Mouse (Mus musculus) cerebellum, adult 18-20 months (tissue): ENCODE measurements around the gene Trpm1.
A peak's percentile ranks its signal among the peaks of the same experiment; 100 is the strongest.

Experiments
- DNase-seq, 2 experiments: peaks; one replicate each; pipeline ENCODE4 v3.0.0; 2021

The Trpm1 gene

DNA sequence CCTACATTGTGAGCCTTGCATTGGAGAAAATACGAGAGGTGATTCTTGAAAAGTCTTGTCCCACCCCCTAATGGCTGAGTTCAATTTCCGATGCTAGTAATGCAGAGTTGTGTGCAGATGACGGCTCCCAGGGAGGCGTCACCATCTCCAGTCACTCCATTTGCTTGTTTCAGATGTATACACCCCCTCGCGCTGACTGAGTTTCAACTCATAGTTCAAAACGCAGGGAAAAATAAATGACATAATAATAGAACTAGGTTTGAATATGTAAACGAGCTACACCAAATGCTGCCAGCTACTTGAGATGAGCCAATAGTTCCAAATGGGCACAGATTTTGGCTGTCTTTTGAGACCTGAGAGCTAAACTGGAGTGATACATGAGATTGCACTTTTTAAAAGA lies 84.1 kb downstream of the Trpm1 start:
- DNase-seq: no peak

DNA sequence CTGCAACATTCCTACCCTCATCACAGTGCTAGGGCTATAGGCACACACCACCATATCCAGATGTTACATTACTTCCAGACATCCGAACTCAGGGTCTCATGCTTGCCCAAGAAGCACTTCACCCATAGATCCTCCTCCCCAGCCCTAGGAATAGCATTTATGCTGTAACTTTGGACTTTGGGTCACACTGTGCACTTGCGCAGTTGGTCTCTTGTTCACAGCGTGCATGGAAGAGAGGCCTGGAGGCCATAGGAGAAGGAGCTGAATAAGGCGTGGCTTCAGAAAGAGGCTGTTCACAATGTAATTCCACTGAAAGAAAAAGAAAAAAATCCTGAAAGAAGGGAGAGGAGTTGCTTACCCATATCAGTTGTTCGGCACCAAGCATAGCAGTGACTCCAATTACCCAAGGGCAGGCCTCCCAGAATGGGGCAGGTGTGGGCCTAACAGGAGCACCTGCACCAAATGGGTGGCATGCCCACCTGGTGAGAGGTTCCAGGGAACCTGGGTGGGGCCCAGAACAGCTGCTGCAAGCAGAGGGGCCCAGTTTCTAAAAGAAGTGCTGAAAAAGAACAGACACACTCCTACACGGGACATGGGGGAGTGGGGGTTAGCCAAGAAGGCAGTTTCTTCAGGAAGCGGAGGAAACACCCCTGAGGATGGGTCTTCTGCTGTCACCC lies 84.9 kb downstream of the Trpm1 start:
- no peak for DNase-seq

DNA sequence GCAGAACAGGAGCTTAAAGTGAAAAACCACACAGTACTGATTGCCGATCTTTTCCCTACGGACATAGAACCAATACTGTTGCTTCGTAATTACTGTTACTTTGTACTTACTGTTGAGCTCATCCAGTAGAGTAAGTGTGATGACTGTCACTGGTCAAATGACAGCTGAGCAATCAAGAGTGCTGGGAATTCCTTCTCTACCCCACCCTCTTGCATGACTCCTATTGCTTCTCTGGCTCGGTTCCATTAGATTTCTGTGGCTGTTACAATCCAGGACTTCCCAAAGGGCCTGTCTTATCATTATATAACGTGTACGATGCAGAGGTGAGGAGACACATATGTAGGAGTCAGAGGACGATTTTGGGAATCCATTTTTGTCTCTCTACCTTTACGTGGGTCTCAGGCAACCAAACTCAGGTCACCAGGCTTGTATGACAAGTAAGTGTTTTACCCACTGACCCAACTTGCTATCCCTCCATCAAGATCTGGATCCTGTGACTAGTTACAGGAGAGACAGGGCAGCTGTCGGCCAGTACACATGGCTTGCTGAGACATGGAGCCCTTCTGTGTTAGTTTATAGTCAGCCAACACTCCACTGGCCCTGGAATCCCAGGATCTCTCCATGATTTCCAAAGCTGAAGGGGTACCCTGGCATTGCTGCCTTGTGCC lies 85.6 kb downstream of the Trpm1 start:
- no peak for DNase-seq

DNA sequence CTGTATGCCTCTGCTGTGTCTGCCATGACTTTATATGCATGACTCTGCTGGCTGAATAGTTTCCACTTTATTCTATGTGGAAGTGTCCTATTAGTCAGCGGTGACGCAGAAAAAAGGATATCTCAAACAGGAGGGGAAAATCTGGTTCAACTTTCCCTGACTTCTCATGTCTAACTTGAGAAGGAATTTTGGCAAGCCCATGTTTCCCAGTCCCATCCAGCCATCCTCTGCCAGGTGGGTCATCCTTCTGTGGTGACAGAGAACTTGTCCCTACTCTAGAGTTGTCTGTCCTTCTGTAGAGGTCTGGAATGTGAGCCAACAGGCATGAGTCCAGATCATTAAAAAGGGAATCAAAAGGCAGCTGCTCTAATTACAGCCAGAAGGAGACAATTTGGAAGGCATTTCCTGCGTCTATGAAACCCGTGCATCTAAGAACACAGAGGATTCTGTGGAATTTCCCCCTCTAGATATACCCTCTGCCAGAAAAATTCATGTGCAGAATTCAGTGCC lies 86.2 kb downstream of the Trpm1 start:
- DNase-seq: peak; percentile 5 to 16

DNA sequence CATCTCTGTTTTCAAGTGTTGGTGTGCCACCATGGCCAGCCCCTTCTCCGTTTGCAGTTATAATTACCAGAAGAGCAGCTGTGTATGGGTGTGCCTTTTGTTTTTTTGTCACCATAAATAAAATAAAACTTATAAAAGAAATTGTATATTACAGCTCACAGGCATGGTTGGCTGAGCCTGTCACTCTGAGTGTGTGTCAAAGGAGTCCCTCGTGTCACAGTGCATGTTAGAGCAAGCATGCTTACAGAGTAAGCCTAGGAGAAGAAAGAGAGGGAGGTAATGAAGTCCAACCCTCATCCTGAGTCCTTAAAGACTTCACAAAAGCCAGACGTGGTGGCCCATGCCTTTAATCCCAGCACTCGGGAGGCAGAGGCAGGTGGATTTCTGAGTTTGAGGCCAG lies 88.8 kb downstream of the Trpm1 start:
- no peak for DNase-seq

DNA sequence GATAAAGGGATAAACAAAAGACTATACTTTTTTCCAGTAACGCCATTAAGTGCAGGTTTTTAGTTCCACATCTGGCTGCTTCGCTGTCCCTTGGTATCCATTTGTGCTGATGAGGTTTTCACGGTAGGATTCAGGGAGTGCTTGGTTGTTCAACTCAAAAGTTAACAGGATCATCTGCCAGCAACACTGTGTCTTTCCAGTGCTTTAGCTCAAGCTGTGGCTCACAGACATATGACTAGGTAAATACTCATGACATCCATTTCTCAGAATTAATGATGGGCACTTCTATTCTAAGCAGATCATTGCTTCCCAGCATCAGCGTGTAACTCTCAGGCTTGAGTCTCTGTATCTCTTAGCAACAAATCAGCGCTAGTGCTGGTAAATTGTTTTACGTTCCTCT lies 90.7 kb downstream of the Trpm1 start:
- DNase-seq: no peak

DNA sequence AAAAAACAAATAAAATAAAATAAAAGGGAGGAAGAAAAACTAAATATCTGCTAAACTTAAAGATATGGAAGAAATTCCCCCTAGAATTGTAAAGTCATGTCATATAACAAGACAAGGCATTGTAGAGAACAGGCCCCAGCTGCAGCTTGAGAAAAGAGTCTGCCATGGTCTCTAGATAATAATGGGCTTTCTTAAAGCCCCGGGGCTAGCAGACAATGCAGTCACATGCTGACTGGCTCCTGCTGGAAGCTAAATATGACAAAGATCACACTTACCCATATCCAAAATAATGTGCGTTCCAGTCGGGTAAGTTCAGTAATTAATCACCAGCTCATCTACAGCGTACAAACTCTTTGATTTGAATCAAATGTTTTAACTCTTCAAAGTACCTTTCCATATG lies 93.1 kb downstream of the Trpm1 start:
- no peak for DNase-seq

DNA sequence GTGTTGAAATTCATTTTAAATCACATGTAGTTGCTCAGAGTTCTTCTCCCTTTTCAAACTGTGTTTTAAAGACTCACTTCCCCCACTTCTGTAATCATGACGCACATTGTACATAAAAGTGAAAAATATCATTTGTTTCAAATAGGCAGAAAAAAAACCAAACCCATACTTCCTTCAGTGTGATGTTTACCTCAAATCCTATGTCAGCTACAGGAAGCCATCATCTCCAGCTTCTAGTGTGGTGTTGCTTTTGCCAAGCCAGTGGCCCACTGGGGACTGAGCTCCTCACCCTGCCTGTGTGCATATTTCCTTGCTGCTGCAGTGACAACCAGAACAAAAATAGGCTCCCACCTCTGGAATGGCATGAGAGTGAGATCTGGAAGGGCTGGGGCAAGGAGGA lies 94.7 kb downstream of the Trpm1 start:
- DNase-seq: no peak

DNA sequence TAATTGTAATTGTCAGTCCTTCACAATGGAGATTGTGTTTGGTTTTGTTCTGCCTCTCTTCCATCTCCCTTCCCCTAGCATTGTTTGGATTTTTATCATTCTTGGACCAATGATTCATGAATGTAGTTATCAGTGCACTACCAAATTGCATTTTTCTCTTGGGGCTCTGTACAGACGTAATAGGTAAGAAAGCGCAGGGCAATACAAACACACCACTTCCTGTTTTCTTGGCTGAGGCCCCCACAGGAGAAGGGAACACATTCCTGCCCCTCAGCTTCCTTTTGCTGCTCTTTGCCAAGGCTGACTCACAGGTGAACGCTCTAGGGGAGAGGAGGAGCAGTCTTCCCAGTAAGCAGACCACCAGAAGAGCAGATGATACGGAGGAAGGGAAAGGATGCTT lies 96.1 kb downstream of the Trpm1 start:
- DNase-seq: no peak

DNA sequence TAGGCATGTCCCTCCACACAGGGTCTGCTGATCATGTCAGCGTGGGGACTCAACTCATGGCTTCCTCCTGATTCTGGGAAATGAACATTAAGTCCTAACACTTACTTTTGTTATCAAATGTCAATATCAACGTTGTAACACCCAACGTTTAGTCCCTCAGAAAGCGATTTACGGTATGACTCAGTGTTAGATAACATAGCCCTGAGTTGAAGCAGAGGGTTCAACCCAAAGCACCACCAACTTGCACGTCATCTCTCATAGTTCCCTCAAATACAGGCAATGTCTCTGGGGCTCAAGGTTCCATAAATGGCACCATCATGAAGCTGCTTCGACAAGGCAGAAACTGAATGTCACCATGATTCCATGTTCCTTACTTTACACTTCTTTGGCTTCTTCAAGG lies 96.8 kb downstream of the Trpm1 start:
- DNase-seq: no peak

DNA sequence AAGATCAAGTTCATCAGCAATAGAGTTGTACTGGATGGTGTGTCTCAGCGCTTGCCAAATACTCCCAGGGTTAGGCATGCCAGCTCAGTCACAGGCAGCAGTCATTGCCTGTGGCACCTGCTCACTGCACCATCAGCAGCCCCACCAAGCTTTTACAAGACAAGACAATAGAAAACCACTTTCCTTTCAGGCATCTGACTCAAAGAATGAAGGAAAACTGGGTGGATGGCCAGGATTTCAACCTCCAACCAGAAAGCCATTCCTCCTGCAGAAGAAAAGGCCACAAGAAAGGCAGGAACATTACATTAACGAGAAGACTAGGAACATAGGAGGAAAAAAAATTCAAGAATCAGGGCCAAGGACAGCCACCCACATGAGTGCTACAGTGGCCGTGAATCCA lies 100.1 kb downstream of the Trpm1 start:
- DNase-seq: no peak

DNA sequence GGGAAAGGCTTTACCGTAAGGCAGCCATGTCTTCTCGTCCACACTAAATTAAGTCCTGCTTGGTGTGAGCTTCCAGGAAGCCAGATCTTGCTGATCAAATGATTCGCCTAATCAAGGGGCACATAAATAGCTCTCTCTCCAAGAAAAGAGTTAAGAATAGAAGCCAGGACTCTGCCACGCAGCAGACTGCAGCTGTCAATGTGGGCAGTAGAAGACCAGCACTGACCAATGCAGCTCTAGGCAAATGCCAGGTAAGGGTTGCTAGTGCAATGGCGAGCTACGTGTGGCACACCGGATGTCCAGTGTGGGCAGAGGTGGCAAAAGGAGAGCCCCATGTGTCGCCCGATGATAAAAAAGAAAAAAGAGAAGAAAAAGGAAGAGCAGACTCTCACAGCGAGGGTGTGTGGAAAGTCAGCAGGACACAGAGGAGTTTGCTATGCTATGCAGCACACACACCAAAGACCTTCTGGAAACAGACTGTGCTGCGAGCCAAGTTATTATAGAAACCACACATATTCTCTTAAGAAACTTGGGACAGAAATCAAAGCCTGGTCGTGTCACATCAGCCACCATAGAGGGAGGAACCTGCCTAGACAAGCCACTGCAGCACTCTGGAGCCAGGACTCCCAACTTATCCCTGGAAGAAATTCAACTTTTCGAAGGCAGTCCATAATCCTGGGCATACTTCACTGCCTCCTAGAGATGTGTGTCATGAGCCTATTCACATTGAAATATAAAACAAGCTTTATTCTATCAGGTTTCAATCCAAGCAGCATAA lies 112.1 kb downstream of the Trpm1 start:
- no peak for DNase-seq

DNA sequence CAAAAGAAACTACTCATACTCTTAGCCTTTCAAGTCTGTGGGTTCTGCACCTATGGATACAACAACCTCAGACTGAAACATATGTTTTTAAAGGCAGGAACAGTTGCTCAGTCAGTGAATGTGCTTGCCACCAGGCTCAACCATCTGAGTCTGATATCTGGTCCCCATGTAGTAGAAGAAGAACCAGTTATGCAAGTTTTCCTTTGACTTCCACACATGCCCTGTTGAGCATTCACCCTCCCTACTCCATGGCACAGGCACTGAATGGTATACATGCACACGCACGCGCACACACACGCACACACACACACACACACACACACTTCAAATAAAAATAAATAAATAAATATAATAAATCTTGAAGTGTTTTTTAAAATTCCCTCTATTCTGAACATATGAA lies 113.0 kb downstream of the Trpm1 start:
- no peak for DNase-seq

DNA sequence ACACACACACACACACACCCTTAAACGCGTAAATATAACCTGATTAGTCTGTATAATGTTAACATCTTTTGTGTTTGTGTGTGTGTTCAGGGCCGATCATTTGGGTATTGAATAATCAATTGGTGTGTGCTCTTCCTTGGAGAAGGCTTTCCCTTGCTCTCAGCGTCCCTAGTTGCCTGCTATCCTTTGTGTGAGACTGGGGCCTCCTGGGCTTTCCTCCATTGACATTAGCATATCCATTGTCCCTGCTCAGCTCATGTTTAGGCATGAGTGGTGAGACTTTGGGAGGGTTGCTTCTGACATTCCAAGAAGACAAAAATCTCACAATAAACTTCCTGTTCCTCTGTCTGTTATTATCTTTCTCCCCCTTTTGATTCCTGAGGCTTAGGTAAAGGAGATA lies 118.3 kb downstream of the Trpm1 start:
- no peak for DNase-seq

DNA sequence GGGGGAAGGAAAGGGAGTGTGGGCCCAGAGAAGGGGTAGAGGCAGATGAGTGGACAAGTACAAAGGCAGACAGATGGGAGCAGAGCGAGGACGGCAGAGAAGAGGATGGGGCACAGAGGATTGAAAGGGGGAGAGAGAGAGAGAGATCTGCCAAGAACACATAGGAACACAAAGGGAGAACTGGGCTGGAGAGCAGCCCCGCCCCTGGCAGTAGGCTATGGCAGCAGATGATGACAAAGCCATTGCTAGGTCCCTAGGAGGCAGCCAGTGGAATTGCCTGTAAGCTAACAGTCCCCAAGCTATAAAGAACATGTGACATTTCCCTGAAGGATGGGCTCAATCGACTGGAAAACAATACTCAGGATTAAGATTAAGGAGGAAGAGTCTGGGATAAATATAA lies 121.9 kb downstream of the Trpm1 start:
- no peak for DNase-seq

DNA sequence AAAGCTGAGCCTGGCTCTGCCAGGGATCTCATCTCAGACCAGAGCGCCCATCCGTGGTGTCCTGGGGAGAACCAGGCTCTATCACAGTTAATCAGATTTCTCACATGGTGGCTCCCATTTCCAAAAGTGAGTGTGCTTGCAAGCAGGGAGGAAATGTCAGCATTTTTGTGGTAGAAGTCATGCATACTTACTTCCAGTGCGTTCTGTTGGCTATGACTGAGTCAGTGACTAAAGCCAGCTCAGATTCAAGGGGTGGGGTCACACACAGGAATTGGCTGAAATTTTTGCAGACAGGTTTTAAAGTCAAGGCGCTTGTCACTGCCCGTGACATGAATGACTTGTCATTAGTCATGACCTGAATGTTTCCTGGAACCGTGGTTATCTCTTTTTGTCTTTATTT lies 123.3 kb downstream of the Trpm1 start:
- DNase-seq: no peak

DNA sequence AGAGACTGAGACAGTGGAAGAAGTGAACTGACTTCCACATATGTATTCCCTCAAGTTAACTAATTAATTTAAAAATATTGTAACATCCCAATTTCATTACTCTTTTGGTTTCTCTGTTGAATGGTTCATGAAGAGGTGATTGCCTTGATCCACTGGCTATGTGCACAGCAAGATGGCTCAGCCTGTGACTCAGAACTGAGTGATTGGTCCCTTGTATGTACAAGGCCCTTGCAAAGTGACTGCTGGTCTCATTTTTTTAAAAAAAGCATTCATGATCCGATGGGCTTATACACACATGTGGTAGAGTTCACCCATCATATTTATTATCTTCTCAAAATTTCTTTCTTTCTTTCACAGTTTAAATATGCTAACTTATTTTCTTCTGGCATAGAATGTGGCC lies 124.9 kb downstream of the Trpm1 start:
- no peak for DNase-seq

DNA sequence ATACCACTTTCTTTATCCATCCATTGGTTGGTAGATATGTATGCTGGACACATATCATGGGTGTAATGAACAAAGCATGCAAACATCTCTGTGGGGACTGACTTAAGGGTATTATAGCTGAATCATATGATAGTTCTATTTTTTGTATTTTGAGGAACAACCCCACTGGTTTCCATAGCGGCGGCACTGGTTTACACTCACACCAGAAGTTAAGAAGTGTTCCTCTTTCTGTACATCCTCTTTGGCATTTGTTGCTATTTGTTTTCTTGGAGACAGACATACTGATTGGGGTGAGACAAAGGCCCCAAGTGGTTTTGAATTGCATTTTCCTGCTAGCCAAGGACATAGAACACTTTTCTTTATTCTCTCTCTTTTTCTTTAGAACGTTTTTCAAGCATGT lies 125.9 kb downstream of the Trpm1 start:
- DNase-seq: no peak

DNA sequence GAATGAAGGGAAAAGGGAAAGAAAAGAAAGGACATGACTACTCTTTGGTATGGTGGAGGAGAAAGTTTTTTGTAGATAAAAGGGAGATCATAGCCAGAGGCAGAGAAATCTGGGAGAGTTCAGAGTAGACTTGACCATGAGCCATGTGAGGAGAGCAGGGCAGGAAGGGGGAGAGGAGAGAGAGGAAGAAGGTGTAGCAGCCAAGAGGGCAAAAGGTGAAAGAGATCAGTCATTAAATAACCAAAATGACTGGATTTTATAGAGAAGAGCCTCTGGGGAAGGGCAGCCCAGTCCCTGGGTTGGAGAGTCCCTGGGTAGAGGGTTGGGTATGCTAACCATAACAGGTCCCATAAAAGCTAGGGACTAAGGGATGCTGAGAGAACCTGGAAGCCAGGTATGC lies 132.9 kb downstream of the Trpm1 start:
- DNase-seq: no peak

DNA sequence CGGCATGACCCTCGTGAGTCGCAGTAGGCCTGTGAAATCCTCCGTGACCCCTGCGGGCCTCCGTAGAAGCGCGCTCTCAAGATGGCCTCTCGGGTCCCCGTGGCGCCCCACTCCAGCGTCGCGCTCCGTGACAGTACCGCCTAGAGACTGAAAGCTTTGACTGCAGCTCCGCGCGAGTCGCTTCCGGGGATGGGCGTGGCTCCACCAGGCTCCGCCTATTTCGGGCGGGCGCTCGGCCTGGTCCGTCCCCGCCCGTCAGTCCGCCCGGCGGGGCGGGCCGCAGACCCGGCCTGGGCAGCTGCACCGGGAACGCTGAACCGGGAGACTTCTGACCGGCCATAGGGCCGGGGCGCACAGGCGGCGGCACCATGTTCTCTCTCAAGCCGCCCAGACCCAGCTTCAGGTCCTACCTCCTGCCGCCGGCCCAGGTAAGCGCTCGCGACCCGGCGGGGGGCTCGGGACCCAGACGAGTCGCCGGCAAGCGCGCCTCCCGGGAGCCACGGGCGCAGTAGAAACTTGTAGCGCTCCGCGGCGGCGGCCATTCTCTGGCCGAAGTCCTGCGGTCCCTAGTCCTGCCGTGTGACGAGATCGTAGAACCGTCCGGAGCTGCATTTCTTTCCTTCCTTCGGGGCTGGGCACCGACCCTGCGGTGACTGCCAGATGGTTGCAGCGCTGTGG lies 133.9 kb downstream of the Trpm1 start, which contains the start of gene Mtmr10:
Gene Mtmr10, plus strand, starts transcription at position 240 of the 678 bp plus-strand sequence.
- peak; percentile 94 to 97 for DNase-seq

DNA sequence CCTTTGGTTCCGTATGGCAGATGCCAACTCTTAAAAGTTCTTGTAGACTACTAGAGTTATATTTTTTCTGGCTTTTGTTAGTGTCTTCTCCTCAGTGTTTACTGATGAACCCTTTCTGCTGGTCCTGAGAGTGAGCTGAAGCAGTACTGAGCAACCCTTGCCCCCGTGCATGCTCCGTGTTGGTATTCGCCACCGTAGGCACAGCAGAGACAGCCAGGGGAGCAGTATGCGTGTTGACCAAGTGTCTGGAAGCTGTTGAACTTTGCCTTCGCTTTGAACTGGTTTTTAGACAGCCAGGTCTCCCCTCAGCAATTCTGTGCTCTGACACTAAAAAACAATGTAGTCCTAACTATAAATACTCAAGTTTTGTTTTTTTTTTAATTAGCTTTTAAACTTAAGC lies 135.8 kb downstream of the Trpm1 start:
- no peak for DNase-seq

DNA sequence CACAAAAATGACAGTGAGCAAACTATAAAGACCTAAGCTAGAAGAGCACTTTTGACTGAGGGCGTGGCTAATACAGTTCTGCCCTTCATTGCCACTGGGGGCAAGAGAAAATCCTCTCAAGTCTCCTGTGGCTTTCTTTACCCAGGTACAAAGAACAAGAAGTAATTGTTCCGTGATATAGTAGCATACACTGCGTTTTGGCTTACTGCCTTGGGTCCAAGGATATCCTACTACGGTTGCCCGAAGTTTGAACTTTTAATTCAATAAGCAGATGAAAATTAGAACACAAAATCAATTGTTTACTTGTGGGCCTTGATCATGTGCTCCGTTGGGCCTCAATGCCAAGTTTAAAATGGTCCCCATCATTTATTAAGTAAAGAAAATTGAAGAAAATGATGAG lies 136.8 kb downstream of the Trpm1 start:
- no peak for DNase-seq

DNA sequence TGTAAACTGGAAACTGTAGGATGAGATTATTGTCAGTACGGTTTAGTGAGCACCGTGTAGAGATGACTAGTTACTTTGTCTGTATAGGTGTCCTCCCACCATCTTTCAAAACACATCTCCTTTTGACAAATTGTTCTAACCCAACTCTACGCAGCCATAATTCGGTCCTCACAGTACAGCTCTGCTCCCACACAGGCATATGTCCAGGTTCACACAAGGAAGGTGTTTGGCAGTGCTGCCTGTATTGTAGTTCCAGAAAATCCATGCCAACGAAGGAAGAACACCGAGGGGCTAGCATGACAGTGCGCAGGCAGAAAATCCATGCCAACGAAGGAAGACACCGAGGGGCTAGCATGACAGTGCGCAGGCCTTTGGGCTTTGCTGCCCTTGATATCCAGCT lies 138.1 kb downstream of the Trpm1 start:
- peak; percentile 19 to 26 for DNase-seq
